Comparison of ENCODE assay signal across 26 mouse cellular contexts in the genomic region with DNA sequence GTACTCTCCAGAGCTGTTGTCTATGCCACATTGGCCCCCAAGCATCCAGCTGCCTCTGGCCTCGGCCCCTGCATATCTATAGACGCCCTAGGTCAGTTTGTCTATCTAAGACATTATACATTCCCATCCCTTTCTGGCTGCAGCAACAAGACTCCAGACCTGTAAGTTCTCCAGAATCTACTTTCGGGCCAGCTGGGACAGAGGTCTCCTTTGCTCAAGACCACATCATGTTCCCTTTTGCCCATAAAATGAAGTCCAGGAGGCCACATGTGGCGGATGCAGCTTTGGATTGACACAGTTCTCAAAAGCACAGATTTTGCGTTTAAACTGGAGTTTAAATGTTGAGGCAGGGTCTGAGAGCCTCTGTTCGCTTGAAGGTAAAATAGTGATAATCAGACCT. TPM values are rescaled to one million over a fixed set of nuclear protein-coding genes. Genes with fewer than 3 reads are reported as not detected.
"Had no signal": no experiment of that assay in that cellular context is flagged by ENCODE, and none has a peak within 500 bp of the region (broad histone marks: within the 10 kb centered on the region; RNA-seq: fewer than 3 reads in every experiment).

No protein-coding gene starts in this region.

- H3K36me3 ChIP-seq: heart, embryonic 13.5 days; heart, embryonic 15.5 days; hindbrain, embryonic 13.5 days; hindbrain, embryonic 15.5 days; kidney, embryonic 15.5 days; limb, embryonic 12.5 days had no signal

- DNase-seq: kidney, adult 11 months; kidney, adult 2 months; kidney, adult 9 months; kidney, postnatal 14 days; kidney, postnatal 36 days; layer of hippocampus, postnatal 36 days; left cerebral cortex, postnatal 4 days; liver had no signal

- H3K4me3 ChIP-seq: gastrocnemius, adult 2 months; heart, adult 2 months; heart, embryonic 13.5 days; heart, embryonic 15.5 days; hindbrain, embryonic 13.5 days; hindbrain, embryonic 15.5 days; kidney, embryonic 15.5 days; limb, embryonic 12.5 days had no signal

- H3K4me2 ChIP-seq: heart, embryonic 11.5 days; heart, embryonic 13.5 days; heart, embryonic 15.5 days; hindbrain, embryonic 13.5 days; hindbrain, embryonic 15.5 days; kidney, embryonic 15.5 days; limb, embryonic 12.5 days; liver, embryonic 11.5 days had no signal

RNA-seq across cellular contexts. Expression of gene Hsd11b2, which starts 4.4 kb away (rescaled TPM):
- total RNA-seq: gastrocnemius, adult 2 months; heart, postnatal 36 days; hematopoietic stem cell, adult 5-6 weeks; layer of hippocampus, adult 18-20 months; layer of hippocampus, adult 8-10 months; layer of hippocampus, postnatal 36 days; left cerebral cortex, adult 18-20 months; left cerebral cortex, adult 8-10 months; left cerebral cortex, postnatal 10 days; left cerebral cortex, postnatal 25 days; left cerebral cortex, postnatal 4 days had no signal

RNA-seq across cellular contexts. Expression of gene Tppp3, which starts 42.9 kb away (rescaled TPM):
- total RNA-seq: hematopoietic stem cell, adult 5-6 weeks had no signal
